ENCODE assay signal across 8 mouse cellular contexts in the genomic region with DNA sequence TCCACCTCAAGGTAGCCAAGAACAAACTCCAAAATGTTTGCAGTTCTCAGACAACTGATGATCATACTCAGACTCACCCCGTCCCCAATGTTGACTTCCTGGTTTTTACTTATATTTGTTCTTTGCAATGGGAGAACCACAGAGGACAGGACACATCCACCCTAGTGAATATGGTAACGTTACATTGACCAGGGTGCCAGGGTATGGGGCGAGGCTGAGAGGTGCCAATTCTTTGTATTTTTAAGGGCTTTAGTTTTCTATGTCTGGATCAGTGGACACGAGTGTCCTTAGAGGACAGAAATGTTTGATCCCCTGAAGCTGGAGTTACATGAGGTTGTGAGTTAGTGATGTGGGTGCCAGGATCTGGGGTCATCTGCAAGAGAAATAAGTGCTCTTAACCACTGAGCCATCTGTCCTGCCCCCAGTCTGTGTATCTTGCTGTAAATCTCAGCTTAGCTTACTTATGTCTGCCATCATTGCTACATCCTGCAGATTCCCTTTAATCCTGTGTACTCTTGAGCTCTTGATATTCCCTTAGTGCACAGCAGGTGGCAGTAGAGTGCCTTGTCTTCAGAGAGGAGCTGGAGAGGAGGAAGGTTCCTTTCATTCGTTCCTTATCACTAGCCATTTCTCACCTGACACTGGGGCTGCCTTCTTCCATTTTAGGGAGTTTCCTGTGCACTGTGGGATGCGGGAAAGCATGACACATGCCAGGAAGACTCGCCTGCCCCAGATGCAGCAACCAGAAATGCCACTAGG. TPM values are rescaled to one million over a fixed set of nuclear protein-coding genes. Genes with fewer than 3 reads are reported as not detected.
DNase-seq lines count a peak whose midpoint lies in the region; ATAC-seq and TF ChIP-seq lines count a peak whose summit lies in the region.

No protein-coding gene starts in this region.

- intact Hi-C loops in heart, postnatal 25 days (cut with DNase I), result loop anchor here (1.0 to 10.0 kb wide), 3 partner anchors 47 to 158 kb away; a partner anchor contains a TSS

- dilution Hi-C loops in CH12.LX (cut with MboI; ENCODE audit: extremely low pct_ligation_motif_present, extremely low pct_unique_long_range_greater_than_20kb, low sequenced_read_pairs), result no loop called here

- no peak overlapping the region for H3K4me3 ChIP-seq in CH12.LX (replicated peaks in 1 of 3; ENCODE audit: low read depth in 2 of 3, low read length in 2 of 3, poor library complexity in 1 of 3)
- H3K4me3 ChIP-seq in forebrain, embryonic 13.5 days, result no peak overlapping the region
- H3K4me3 ChIP-seq in liver, postnatal 0 days (ENCODE audit: low read depth, low read length), result no peak overlapping the region
- no peak overlapping the region for H3K4me3 ChIP-seq in neural tube, embryonic 15.5 days (replicated peaks)

- H3K9ac ChIP-seq in CH12.LX (ENCODE audit: insufficient read depth, low read depth), result no peak overlapping the region
- H3K9ac ChIP-seq in forebrain, embryonic 13.5 days, result no peak overlapping the region
- no peak overlapping the region for H3K9ac ChIP-seq in liver, postnatal 0 days (replicated peaks)
- H3K9ac ChIP-seq in neural tube, embryonic 15.5 days (replicated peaks), result peak overlapping the region; percentile 11

- in situ Hi-C loops in CH12.LX (cut with MboI; ENCODE audit: low pct_ligation_motif_present, low pct_unique_long_range_greater_than_20kb, low sequenced_read_pairs), result loop anchor here (5.0 kb wide), 1 partner anchor 65 kb away; no protein-coding TSS in a partner anchor

- 40% methylated on average over 7 of the region's 7 CpGs for WGBS in forebrain, embryonic 13.5 days
- WGBS in liver, postnatal 0 days (ENCODE audit: insufficient replicate concordance), result 24% methylated on average over 7 of the region's 7 CpGs
- WGBS in neural tube, embryonic 15.5 days, result 42% methylated on average over 7 of the region's 7 CpGs

- H3K4me1 ChIP-seq in CH12.LX (ENCODE audit: control insufficient read depth in 1 of 2, insufficient read depth in 2 of 2), result 0 out of 4 replicates have a peak, but pooled peaks cover 0 to 3% of the 10 kb centered on the region in 2 experiments
- H3K4me1 ChIP-seq in forebrain, embryonic 13.5 days, result no peaks in the 10 kb centered on the region
- 0 out of 2 replicates have a peak, but pooled peaks cover 2% of the 10 kb centered on the region for H3K4me1 ChIP-seq in liver, postnatal 0 days (ENCODE audit: insufficient read depth)
- peaks cover 4% of the 10 kb centered on the region for H3K4me1 ChIP-seq in neural tube, embryonic 15.5 days

- peak; percentile 86 for TF ChIP-seq RAD21 in CH12.LX (IDR thresholded peaks at IDR 0.05; ENCODE audit: low read depth, low read length)

- H3K36me3 ChIP-seq in CH12.LX (replicated peaks in 1 of 2; ENCODE audit: control insufficient read depth in 1 of 2, insufficient read depth in 1 of 2, low read length in 1 of 2), result peaks cover 5 to 19% of the 10 kb centered on the region in 2 experiments
- peaks cover 14% of the 10 kb centered on the region for H3K36me3 ChIP-seq in forebrain, embryonic 13.5 days (ENCODE audit: poor library complexity, severe bottlenecking)
- H3K36me3 ChIP-seq in liver, postnatal 0 days (replicated peaks; ENCODE audit: insufficient read depth, low read length), result no peaks in the 10 kb centered on the region
- peaks cover 9% of the 10 kb centered on the region for H3K36me3 ChIP-seq in neural tube, embryonic 15.5 days

- peak; percentile 94 to 95 for TF ChIP-seq CTCF in CH12.LX (conservative IDR thresholded peaks at IDR 0.05 in 1 of 2, IDR thresholded peaks at IDR 0.05 in 1 of 2; ENCODE audit: low read depth in 2 of 2, low read length in 2 of 2)
- peak; percentile 98 for TF ChIP-seq CTCF in liver, postnatal 0 days (IDR thresholded peaks at IDR 0.05; ENCODE audit: low read depth)

- no peak for TF ChIP-seq EP300 in CH12.LX (IDR thresholded peaks at IDR 0.05; ENCODE audit: low read length)
- no peak for TF ChIP-seq EP300 in liver, postnatal 0 days (IDR thresholded peaks at IDR 0.05; ENCODE audit: low read depth)

- no peak overlapping the region for H3K4me2 ChIP-seq in CH12.LX (ENCODE audit: insufficient read depth, low read depth, poor library complexity, severe bottlenecking)
- H3K4me2 ChIP-seq in forebrain, embryonic 13.5 days, result no peak overlapping the region
- H3K4me2 ChIP-seq in liver, postnatal 0 days (ENCODE audit: low read depth, low read length), result no peak overlapping the region
- no peak overlapping the region for H3K4me2 ChIP-seq in neural tube, embryonic 15.5 days

- H3K27ac ChIP-seq in CH12.LX (ENCODE audit: insufficient read depth, low read depth), result no peak overlapping the region
- H3K27ac ChIP-seq in forebrain, embryonic 13.5 days, result no peak overlapping the region
- no peak overlapping the region for H3K27ac ChIP-seq in liver, postnatal 0 days (ENCODE audit: low read depth)
- peak overlapping the region; percentile 68 for H3K27ac ChIP-seq in neural tube, embryonic 15.5 days (replicated peaks)

- no peak for TF ChIP-seq POLR2A in CH12.LX (IDR thresholded peaks at IDR 0.05; ENCODE audit: low read depth, low read length)

- no peaks in the 10 kb centered on the region for H3K9me3 ChIP-seq in CH12.LX (replicated peaks; ENCODE audit: low read length)
- H3K9me3 ChIP-seq in forebrain, embryonic 13.5 days (replicated peaks), result no peaks in the 10 kb centered on the region; the same call in 1 of the 2 replicates
- H3K9me3 ChIP-seq in liver, postnatal 0 days (ENCODE audit: low read length), result no peaks in the 10 kb centered on the region
- no peaks in the 10 kb centered on the region for H3K9me3 ChIP-seq in neural tube, embryonic 15.5 days (replicated peaks)

- peak; percentile 87 for DNase-seq in CH12.LX (ENCODE audit: extremely low read depth)
- peak; percentile 73 for DNase-seq in c-Kit-positive CD71-positive TER-119-negative erythroid progenitor cells, embryonic 14.5 days (ENCODE audit: low read depth)
- DNase-seq in heart, postnatal 25 days (ENCODE audit: low spot score), result peak; percentile 44
- DNase-seq in layer of hippocampus, adult 11-12 months (ENCODE audit: low spot score), result peak; percentile 89
- DNase-seq in liver, postnatal 0 days, result peak; percentile 70
- DNase-seq in testis, postnatal 10 days (ENCODE audit: low spot score), result peak; percentile 85

- no peaks in the 10 kb centered on the region for H3K79me2 ChIP-seq in CH12.LX (replicated peaks; ENCODE audit: control insufficient read depth, extremely low read depth, insufficient read depth, poor library complexity, severe bottlenecking)

- ATAC-seq in forebrain, embryonic 13.5 days, result peak; percentile 79
- ATAC-seq in liver, postnatal 0 days, result peak; percentile 75
- ATAC-seq in neural tube, embryonic 15.5 days (ENCODE audit: low FRiP score), result peak; percentile 87

- H3K27me3 ChIP-seq in CH12.LX (replicated peaks), result no peaks in the 10 kb centered on the region
- no peaks in the 10 kb centered on the region for H3K27me3 ChIP-seq in forebrain, embryonic 13.5 days
- no peaks in the 10 kb centered on the region for H3K27me3 ChIP-seq in liver, postnatal 0 days (ENCODE audit: insufficient read depth, low read length)
- no peaks in the 10 kb centered on the region for H3K27me3 ChIP-seq in neural tube, embryonic 15.5 days (replicated peaks)

TF ChIP-seq in CH12.LX, 34 proteins besides CTCF, POLR2A, EP300 and RAD21:
- peak; percentile 93 for TF ChIP-seq SMC3 (IDR thresholded peaks at IDR 0.05; ENCODE audit: low read depth, low read length)
- TF ChIP-seq ZKSCAN1 (IDR thresholded peaks at IDR 0.05; ENCODE audit: borderline replicate concordance, low read depth, low read length), result no peak
- TF ChIP-seq ZC3H11A (IDR thresholded peaks at IDR 0.05; ENCODE audit: low read depth, low read length), result peak; percentile 29; the same call in 1 of the 2 replicates

RNA-seq across cellular contexts. Expression of a gene that starts 28.9 kb away (rescaled TPM):
- total RNA-seq in CH12.LX (2012; rRNA removed), result 24.8 and 28.3 TPM in 2 replicates
- total RNA-seq in CH12.LX (2014; rRNA removed), result 17.5 and 22.1 TPM in 2 replicates
- 19.0 and 19.3 TPM in 2 replicates for polyA plus RNA-seq in CH12.LX (2012; ENCODE audit: insufficient read length, low read depth)
- polyA plus RNA-seq in forebrain, embryonic 13.5 days (2015; fragmentation: Nextera tagmentation; extraction: Ambion mirVana), result 20.0 and 22.8 TPM in 2 replicates
- total RNA-seq in heart, postnatal 25 days (2021), result 10 to 100 TPM; 29.8 to 33.1 TPM
- polyA plus RNA-seq in liver, postnatal 0 days (2015; fragmentation: Nextera tagmentation; extraction: Ambion mirVana), result 38.1 and 39.5 TPM in 2 replicates
- polyA plus RNA-seq in neural tube, embryonic 15.5 days (2015; fragmentation: Nextera tagmentation; extraction: Ambion mirVana), result 26.0 and 28.6 TPM in 2 replicates

RNA-seq across cellular contexts. Expression of a gene that starts 45.2 kb away (rescaled TPM):
- total RNA-seq in CH12.LX (2012; rRNA removed) (18.1 and 18.2 TPM in 2 replicates), CH12.LX (2014; rRNA removed) (13.4 and 16.0 TPM in 2 replicates)
- polyA plus RNA-seq in CH12.LX (2012; ENCODE audit: insufficient read length, low read depth), result 22.0 and 23.3 TPM in 2 replicates
- polyA plus RNA-seq in forebrain, embryonic 13.5 days (2015; fragmentation: Nextera tagmentation; extraction: Ambion mirVana), result 84.4 and 85.5 TPM in 2 replicates
- total RNA-seq in heart, postnatal 25 days (2021), result 10 to 100 TPM; 10.2 to 16.8 TPM
- polyA plus RNA-seq in liver, postnatal 0 days (2015; fragmentation: Nextera tagmentation; extraction: Ambion mirVana), result 26.0 and 27.3 TPM in 2 replicates
- polyA plus RNA-seq in neural tube, embryonic 15.5 days (2015; fragmentation: Nextera tagmentation; extraction: Ambion mirVana), result 80.3 and 86.4 TPM in 2 replicates
